Mouse (Mus musculus): ENCODE measurements around the gene Gle1. TPM values are rescaled to one million over a fixed set of nuclear protein-coding genes. Genes with fewer than 3 reads are reported as not detected.

The Gle1 gene
- polyA plus RNA-seq, 1 experiment: 36.6 TPM

GRCm38 (mm10) chr2:29922011-29922410 is 13.2 kb upstream of the Gle1 start:
- peak; percentile 11 for DNase-seq
- Histone ChIP-seq H3K27ac (ENCODE audit: control insufficient read depth, insufficient read depth, low read length) (no peak overlapping the region), H3K4me3 (ENCODE audit: control insufficient read depth, insufficient read depth, low read length) (no peak overlapping the region), H3K4me1 (replicated peaks; ENCODE audit: control insufficient read depth, insufficient read depth, low read length) (no peaks in the 10 kb centered on the region; the same call in 1 of the 2 replicates), H3K27me3 (ENCODE audit: control insufficient read depth, insufficient read depth, low read length) (no peaks in the 10 kb centered on the region), H3K36me3 (ENCODE audit: control insufficient read depth, insufficient read depth, low read length) (peaks cover 49% of the 10 kb centered on the region)
- 29% methylated on average over 11 of the region's 11 CpGs for WGBS
- TF ChIP-seq CTCF (IDR thresholded peaks at IDR 0.05; ENCODE audit: borderline replicate concordance, control insufficient read depth, extremely low read depth, insufficient read depth, low read length, poor library complexity): no peak
- no peak for TF ChIP-seq POLR2A (IDR thresholded peaks at IDR 0.05; ENCODE audit: control insufficient read depth, extremely low read depth, insufficient read depth, low read length, poor library complexity)

GRCm38 (mm10) chr2:29926542-29926941 is 8.7 kb upstream of the Gle1 start:
- Histone ChIP-seq H3K4me1 (replicated peaks; ENCODE audit: control insufficient read depth, insufficient read depth, low read length) (no peaks in the 10 kb centered on the region; the same call in 1 of the 2 replicates), H3K27ac (ENCODE audit: control insufficient read depth, insufficient read depth, low read length) (no peak overlapping the region), H3K36me3 (ENCODE audit: control insufficient read depth, insufficient read depth, low read length) (peaks cover 64% of the 10 kb centered on the region), H3K4me3 (ENCODE audit: control insufficient read depth, insufficient read depth, low read length) (no peak overlapping the region), H3K27me3 (ENCODE audit: control insufficient read depth, insufficient read depth, low read length) (no peaks in the 10 kb centered on the region)
- DNase-seq: no peak
- WGBS: 97% methylated on average over 5 of the region's 5 CpGs
- no peak for TF ChIP-seq POLR2A (IDR thresholded peaks at IDR 0.05; ENCODE audit: control insufficient read depth, extremely low read depth, insufficient read depth, low read length, poor library complexity)
- TF ChIP-seq CTCF (IDR thresholded peaks at IDR 0.05; ENCODE audit: borderline replicate concordance, control insufficient read depth, extremely low read depth, insufficient read depth, low read length, poor library complexity): no peak

- 95% methylated on average over 10 of the region's 10 CpGs for WGBS
- Histone ChIP-seq H3K4me1 (replicated peaks; ENCODE audit: control insufficient read depth, insufficient read depth, low read length) (no peaks in the 10 kb centered on the region), H3K36me3 (ENCODE audit: control insufficient read depth, insufficient read depth, low read length) (peaks cover 48% of the 10 kb centered on the region), H3K4me3 (ENCODE audit: control insufficient read depth, insufficient read depth, low read length) (no peak overlapping the region), H3K27me3 (ENCODE audit: control insufficient read depth, insufficient read depth, low read length) (no peaks in the 10 kb centered on the region), H3K27ac (ENCODE audit: control insufficient read depth, insufficient read depth, low read length) (no peak overlapping the region)
- DNase-seq: no peak
- TF ChIP-seq POLR2A (IDR thresholded peaks at IDR 0.05; ENCODE audit: control insufficient read depth, extremely low read depth, insufficient read depth, low read length, poor library complexity) (no peak), CTCF (IDR thresholded peaks at IDR 0.05; ENCODE audit: borderline replicate concordance, control insufficient read depth, extremely low read depth, insufficient read depth, low read length, poor library complexity) (no peak)
These were observed 4.7 kb upstream of the Gle1 start for GRCm38 (mm10) chr2:29930506-29930905.

GRCm38 (mm10) chr2:29931194-29931593 is 4.0 kb upstream of the Gle1 start:
- H3K27me3 ChIP-seq (ENCODE audit: control insufficient read depth, insufficient read depth, low read length): no peaks in the 10 kb centered on the region
- no peak overlapping the region for H3K27ac ChIP-seq (ENCODE audit: control insufficient read depth, insufficient read depth, low read length)
- 0 out of 2 replicates have a peak, but pooled peaks cover 2% of the 10 kb centered on the region for H3K4me1 ChIP-seq (replicated peaks; ENCODE audit: control insufficient read depth, insufficient read depth, low read length)
- H3K4me3 ChIP-seq (ENCODE audit: control insufficient read depth, insufficient read depth, low read length): no peak overlapping the region
- no peak for DNase-seq
- WGBS: 96% methylated on average over 6 of the region's 6 CpGs
- TF ChIP-seq POLR2A (IDR thresholded peaks at IDR 0.05; ENCODE audit: control insufficient read depth, extremely low read depth, insufficient read depth, low read length, poor library complexity): no peak
- no peak for TF ChIP-seq CTCF (IDR thresholded peaks at IDR 0.05; ENCODE audit: borderline replicate concordance, control insufficient read depth, extremely low read depth, insufficient read depth, low read length, poor library complexity)
- peaks cover 41% of the 10 kb centered on the region for H3K36me3 ChIP-seq (ENCODE audit: control insufficient read depth, insufficient read depth, low read length)

GRCm38 (mm10) chr2:29940073-29940472 is 4.8 kb downstream of the Gle1 start:
- TF ChIP-seq POLR2A (IDR thresholded peaks at IDR 0.05; ENCODE audit: control insufficient read depth, extremely low read depth, insufficient read depth, low read length, poor library complexity): no peak
- TF ChIP-seq CTCF (IDR thresholded peaks at IDR 0.05; ENCODE audit: borderline replicate concordance, control insufficient read depth, extremely low read depth, insufficient read depth, low read length, poor library complexity): no peak

GRCm38 (mm10) chr2:29940826-29941225 is 5.6 kb downstream of the Gle1 start:
- H3K36me3 ChIP-seq (ENCODE audit: control insufficient read depth, insufficient read depth, low read length): peaks cover 52% of the 10 kb centered on the region
- H3K4me1 ChIP-seq (replicated peaks; ENCODE audit: control insufficient read depth, insufficient read depth, low read length): 0 out of 2 replicates have a peak, but pooled peaks cover 2% of the 10 kb centered on the region
- H3K27me3 ChIP-seq (ENCODE audit: control insufficient read depth, insufficient read depth, low read length): no peaks in the 10 kb centered on the region
- TF ChIP-seq POLR2A (IDR thresholded peaks at IDR 0.05; ENCODE audit: control insufficient read depth, extremely low read depth, insufficient read depth, low read length, poor library complexity): no peak
- no peak overlapping the region for H3K4me3 ChIP-seq (ENCODE audit: control insufficient read depth, insufficient read depth, low read length)
- 97% methylated on average over 7 of the region's 7 CpGs for WGBS
- no peak overlapping the region for H3K27ac ChIP-seq (ENCODE audit: control insufficient read depth, insufficient read depth, low read length)
- DNase-seq: no peak

More at GRCm38 (mm10) chr2:29940073-29940472, 4.8 kb downstream of the Gle1 start:
- no peaks in the 10 kb centered on the region for H3K27me3 ChIP-seq (ENCODE audit: control insufficient read depth, insufficient read depth, low read length)
- WGBS: 94% methylated on average over 9 of the region's 9 CpGs
- no peak overlapping the region for H3K4me3 ChIP-seq (ENCODE audit: control insufficient read depth, insufficient read depth, low read length)
- 0 out of 2 replicates have a peak, but pooled peaks cover 2% of the 10 kb centered on the region for H3K4me1 ChIP-seq (replicated peaks; ENCODE audit: control insufficient read depth, insufficient read depth, low read length)
- H3K27ac ChIP-seq (ENCODE audit: control insufficient read depth, insufficient read depth, low read length): no peak overlapping the region
- H3K36me3 ChIP-seq (ENCODE audit: control insufficient read depth, insufficient read depth, low read length): peaks cover 46% of the 10 kb centered on the region
- no peak for DNase-seq

GRCm38 (mm10) chr2:29944723-29945122 is 9.5 kb downstream of the Gle1 start:
- Histone ChIP-seq H3K27ac (ENCODE audit: control insufficient read depth, insufficient read depth, low read length) (no peak overlapping the region), H3K4me1 (replicated peaks; ENCODE audit: control insufficient read depth, insufficient read depth, low read length) (no peaks in the 10 kb centered on the region), H3K27me3 (ENCODE audit: control insufficient read depth, insufficient read depth, low read length) (no peaks in the 10 kb centered on the region), H3K4me3 (ENCODE audit: control insufficient read depth, insufficient read depth, low read length) (no peak overlapping the region), H3K36me3 (ENCODE audit: control insufficient read depth, insufficient read depth, low read length) (peaks cover 77% of the 10 kb centered on the region)
- TF ChIP-seq CTCF (IDR thresholded peaks at IDR 0.05; ENCODE audit: borderline replicate concordance, control insufficient read depth, extremely low read depth, insufficient read depth, low read length, poor library complexity) (no peak), POLR2A (IDR thresholded peaks at IDR 0.05; ENCODE audit: control insufficient read depth, extremely low read depth, insufficient read depth, low read length, poor library complexity) (no peak)
- no peak for DNase-seq
- 97% methylated on average over 1 of the region's 1 CpGs for whole genome bisulfite sequencing
